Mouse (Mus musculus) CH12.LX (cell line): Measurements from ENCODE around the gene Cmip. TPM values are rescaled to one million over a fixed set of nuclear protein-coding genes. Genes with fewer than 3 reads are reported as not detected.

ENCODE experiments used
- DNase-seq: peaks from one replicate; pipeline ENCODE4 v3.0.0-alpha.2; 2013; ENCODE audit errors: extremely low read depth
- H3K27ac ChIP-seq: 2 replicates; pipeline ENCODE4 v1.5.1; 2012; ENCODE audit warnings: low read depth, mild to moderate bottlenecking, control low read depth, moderate library complexity; ENCODE audit not compliant: insufficient read depth
- H3K27me3 ChIP-seq: replicated peaks from 2 replicates; pipeline ENCODE3; 2012; ENCODE audit warnings: inconsistent platforms
- H3K36me3 ChIP-seq, 2 experiments: replicated peaks in 1 of 2; 2 replicates each; pipeline versions ENCODE3 to v1.6.1; 2012; ENCODE audit warnings: inconsistent platforms in 1 of 2, low read length in 1 of 2, mild to moderate bottlenecking in 1 of 2, mixed read lengths in 1 of 2, moderate library complexity in 1 of 2; ENCODE audit not compliant: control insufficient read depth in 1 of 2, insufficient read depth in 1 of 2
- H3K4me1 ChIP-seq, 2 experiments: 2 replicates each; pipeline ENCODE4 v1.6.1; 2012; ENCODE audit warnings: inconsistent platforms in 1 of 2, moderate library complexity in 1 of 2; ENCODE audit not compliant: insufficient read depth in 2 of 2, control insufficient read depth in 1 of 2
- H3K4me2 ChIP-seq: 2 replicates; pipeline ENCODE4 v1.6.1; 2012; ENCODE audit warnings: low read depth, mild to moderate bottlenecking, control low read depth; ENCODE audit not compliant: poor library complexity, insufficient read depth, severe bottlenecking
- H3K4me3 ChIP-seq, 3 experiments: fragments of 150-350 bp in 1 of 3; sonication (generic) in 1 of 3; replicated peaks in 1 of 3; 2 replicates each; pipeline versions ENCODE3 to v1.5.1; 2011 to 2012; ENCODE audit warnings: low read depth in 2 of 3, low read length in 2 of 3, mild to moderate bottlenecking in 2 of 3, moderate library complexity in 2 of 3, control low read depth in 1 of 3, improper control_type of control experiment in 1 of 3, inconsistent platforms in 1 of 3, mixed read lengths in 1 of 3; ENCODE audit not compliant: poor library complexity in 1 of 3
- H3K79me2 ChIP-seq: replicated peaks from 2 replicates; pipeline ENCODE4 v1.6.1; 2012; ENCODE audit warnings: mild to moderate bottlenecking, moderate library complexity; ENCODE audit not compliant: control insufficient read depth, poor library complexity, insufficient read depth, severe bottlenecking; ENCODE audit errors: extremely low read depth
- H3K9ac ChIP-seq: 2 replicates; pipeline ENCODE4 v1.6.1; 2012; ENCODE audit warnings: low read depth, mild to moderate bottlenecking, control low read depth, moderate library complexity; ENCODE audit not compliant: insufficient read depth
- H3K9me3 ChIP-seq: replicated peaks from 2 replicates; pipeline ENCODE3; 2012; ENCODE audit warnings: low read length, inconsistent platforms, mixed read lengths
- BHLHE40 ChIP-seq: IDR thresholded peaks from 2 replicates; pipeline ENCODE4 v1.6.1; 2011; ENCODE audit warnings: mild to moderate bottlenecking, low read depth, low read length, improper control_type of control experiment
- CHD2 ChIP-seq: IDR thresholded peaks from 2 replicates; pipeline ENCODE4 v1.6.1; 2011; ENCODE audit warnings: low read length, improper control_type of control experiment
- ELF1 ChIP-seq: IDR thresholded peaks from 2 replicates; pipeline ENCODE4 v1.6.1; 2014; ENCODE audit warnings: low read depth, mild to moderate bottlenecking, inconsistent platforms, low read length, improper control_type of control experiment
- EP300 ChIP-seq: IDR thresholded peaks from 2 replicates; pipeline ENCODE4 v1.6.1; 2011; ENCODE audit warnings: low read length, improper control_type of control experiment
- JUN ChIP-seq: IDR thresholded peaks from 2 replicates; pipeline ENCODE4 v1.6.1; 2011; ENCODE audit warnings: low read depth, mild to moderate bottlenecking, low read length, improper control_type of control experiment, moderate library complexity; ENCODE audit not compliant: insufficient read depth
- KAT2A ChIP-seq: IDR thresholded peaks from 2 replicates; pipeline ENCODE4 v1.6.1; 2012; ENCODE audit warnings: low read length, improper control_type of control experiment, inconsistent platforms; ENCODE audit not compliant: insufficient replicate concordance
- MAFK ChIP-seq: IDR thresholded peaks from 2 replicates; pipeline ENCODE4 v1.6.1; 2011; ENCODE audit warnings: low read length, improper control_type of control experiment; ENCODE audit not compliant: insufficient replicate concordance
- MAX ChIP-seq: IDR thresholded peaks from 2 replicates; pipeline ENCODE4 v1.6.1; 2011; ENCODE audit warnings: low read length, improper control_type of control experiment
- MYC ChIP-seq: IDR thresholded peaks from 2 replicates; pipeline ENCODE4 v1.6.1; 2011; ENCODE audit warnings: low read depth, mild to moderate bottlenecking, improper control_type of control experiment, low read length
- NELFE ChIP-seq: IDR thresholded peaks from 2 replicates; pipeline ENCODE4 v1.6.1; 2011; ENCODE audit warnings: low read depth, low read length, improper control_type of control experiment
- NRF1 ChIP-seq: IDR thresholded peaks from 2 replicates; pipeline ENCODE4 v1.6.1; 2014; ENCODE audit warnings: low read depth, mild to moderate bottlenecking, inconsistent platforms, low read length, improper control_type of control experiment, moderate library complexity
- POLR2AphosphoS2 ChIP-seq: IDR thresholded peaks from 2 replicates; pipeline ENCODE4 v1.6.1; 2011; ENCODE audit warnings: low read depth, low read length, improper control_type of control experiment
- RAD21 ChIP-seq: IDR thresholded peaks from 2 replicates; pipeline ENCODE4 v1.6.1; 2011; ENCODE audit warnings: low read depth, mild to moderate bottlenecking, low read length, improper control_type of control experiment, moderate library complexity
- RCOR1 ChIP-seq: conservative IDR thresholded peaks from 2 replicates; pipeline ENCODE4 v1.6.1; 2012; ENCODE audit warnings: low read depth, mild to moderate bottlenecking, inconsistent platforms, low read length, improper control_type of control experiment
- SMC3 ChIP-seq: IDR thresholded peaks from 2 replicates; pipeline ENCODE4 v1.6.1; 2011; ENCODE audit warnings: low read depth, low read length, improper control_type of control experiment
- TCF12 ChIP-seq: IDR thresholded peaks from 2 replicates; pipeline ENCODE4 v1.6.1; 2014; ENCODE audit warnings: low read depth, mild to moderate bottlenecking, inconsistent platforms, low read length, improper control_type of control experiment
- UBTF ChIP-seq: IDR thresholded peaks from 2 replicates; pipeline ENCODE4 v1.6.1; 2012; ENCODE audit warnings: low read depth, mild to moderate bottlenecking, inconsistent platforms, low read length, improper control_type of control experiment, moderate library complexity
- USF2 ChIP-seq: conservative IDR thresholded peaks from 2 replicates; pipeline ENCODE4 v1.6.1; 2011; ENCODE audit warnings: low read depth, low read length, improper control_type of control experiment
- ZC3H11A ChIP-seq: IDR thresholded peaks from 2 replicates; pipeline ENCODE4 v1.6.1; 2012; ENCODE audit warnings: low read depth, mild to moderate bottlenecking, inconsistent platforms, low read length, improper control_type of control experiment
- ZMIZ1 ChIP-seq: IDR thresholded peaks from 2 replicates; pipeline ENCODE4 v1.6.1; 2012; ENCODE audit warnings: low read depth, mild to moderate bottlenecking, inconsistent platforms, low read length, improper control_type of control experiment
- dilution Hi-C: fragments of 300-500 bp; cut with MboI; formaldehyde crosslinking; loops from 2 replicates; pipeline ENCODE4 v1.14.3; 2020; ENCODE audit warnings: low sequenced_read_pairs; ENCODE audit not compliant: extremely low pct_unique_long_range_greater_than_20kb, extremely low pct_ligation_motif_present
- in situ Hi-C: fragments of 300-500 bp; cut with MboI; formaldehyde crosslinking; loops from 3 replicates; pipeline ENCODE4 v1.14.3; 2019; ENCODE audit warnings: low sequenced_read_pairs, low pct_ligation_motif_present, low pct_unique_long_range_greater_than_20kb, mixed read lengths
- polyA plus RNA-seq: library from polyadenylated mRNA; unstranded; fragments of >175 nt; gene quantifications from 2 replicates; pipeline ENCODE4 v1.2.1, GENCODE M21; 2012; ENCODE audit warnings: low read depth; ENCODE audit not compliant: insufficient read length
- total RNA-seq, 2 experiments: library from RNA; depleted of rRNA; stranded (reverse); fragments of 300-350 nt in 1 of 2; fragments of >200 nt in 1 of 2; gene quantifications; 2 replicates each; pipeline ENCODE4 v1.2.3; 2012 to 2014

Gene Cmip
- total and polyA plus RNA-seq, 3 experiments, result 5.2 to 39.0 (median 16.5) TPM

- H3K9ac ChIP-seq, result no peak overlapping the region
- H3K4me1 ChIP-seq, result peaks cover 31 to 79% of the 10 kb centered on the region in 2 experiments
- no peak for TF ChIP-seq UBTF
- TF ChIP-seq MAFK, result no peak
- TF ChIP-seq TCF12, result no peak
- TF ChIP-seq KAT2A, result no peak
- TF ChIP-seq USF2, result no peak
- TF ChIP-seq RCOR1, result no peak
- TF ChIP-seq JUN, result no peak
- TF ChIP-seq SMC3, result no peak
- no peak for TF ChIP-seq ZC3H11A
- TF ChIP-seq EP300, result no peak
- no peak for TF ChIP-seq MYC
- TF ChIP-seq NELFE, result no peak
- TF ChIP-seq RAD21, result no peak
- TF ChIP-seq NRF1, result no peak
- H3K27me3 ChIP-seq, result no peaks in the 10 kb centered on the region
- in situ Hi-C loops (loop anchor here (5.0 kb wide), 2 partner anchors 34 to 41 kb away; no protein-coding TSS in a partner anchor), dilution Hi-C loops (no loop called here)
- H3K4me2 ChIP-seq, result no peak overlapping the region
- 0 out of 2 replicates have a peak, but pooled peaks cover 5% of the 10 kb centered on the region for H3K79me2 ChIP-seq
- H3K4me3 ChIP-seq, result no peak overlapping the region
- no peak overlapping the region for H3K27ac ChIP-seq
- no peaks in the 10 kb centered on the region for H3K9me3 ChIP-seq
- H3K36me3 ChIP-seq, result peaks cover 0 to 44% of the 10 kb centered on the region in 2 experiments
- no peak for DNase-seq
These were observed 86.6 kb downstream of the Cmip start for GRCm38 (mm10) chr8:117343484-117343883.

DNA sequence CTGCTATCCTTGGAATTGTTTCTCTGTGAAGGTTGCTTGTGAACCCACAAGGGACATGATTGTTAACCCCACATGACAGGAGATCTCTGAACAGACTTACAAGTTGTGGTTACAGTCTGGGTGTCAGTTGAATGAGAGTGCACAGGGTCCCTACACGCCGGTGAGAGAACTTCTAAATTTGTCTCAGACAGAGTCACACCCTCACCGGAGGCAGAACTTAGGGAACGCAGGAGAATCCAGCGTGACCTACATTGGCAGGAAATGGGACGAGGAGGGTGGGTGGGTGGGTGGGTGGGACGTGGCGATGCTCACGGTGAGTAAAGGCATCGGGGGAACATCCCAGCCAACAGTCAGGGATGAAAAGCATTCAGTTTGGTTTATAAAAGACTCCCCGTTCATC, 88.0 kb downstream of the Cmip start:
- Histone ChIP-seq H3K27me3 (no peaks in the 10 kb centered on the region), H3K27ac (no peak overlapping the region), H3K4me1 (peaks cover 26 to 79% of the 10 kb centered on the region in 2 experiments), H3K36me3 (peaks cover 0 to 44% of the 10 kb centered on the region in 2 experiments), H3K4me3 (no peak overlapping the region), H3K79me2 (0 out of 2 replicates have a peak, but pooled peaks cover 5% of the 10 kb centered on the region), H3K4me2 (no peak overlapping the region), H3K9ac (no peak overlapping the region), H3K9me3 (no peaks in the 10 kb centered on the region)
- TF ChIP-seq ZMIZ1 (no peak), BHLHE40 (no peak), POLR2AphosphoS2 (no peak), UBTF (no peak), NRF1 (no peak), ELF1 (no peak), MAFK (no peak), CHD2 (no peak), RAD21 (no peak), MAX (no peak)
- in situ Hi-C loops (loop anchor here (5.0 kb wide), 2 partner anchors 32 to 43 kb away; no protein-coding TSS in a partner anchor), dilution Hi-C loops (no loop called here)
- no peak for DNase-seq
